Mouse (Mus musculus) megakaryocyte, embryonic 14.5 days (primary cell): Measurements from ENCODE around the gene Polr1a. TPM values are rescaled to one million over a fixed set of nuclear protein-coding genes. Genes with fewer than 3 reads are reported as not detected.

Experiments
- H3K27me3 ChIP-seq: replicated peaks from 2 replicates; pipeline ENCODE3; 2012; ENCODE audit warnings: inconsistent platforms
- H3K36me3 ChIP-seq: replicated peaks from 2 replicates; pipeline ENCODE3; 2012; ENCODE audit warnings: low read length, inconsistent platforms, mixed read lengths
- H3K4me1 ChIP-seq: 2 replicates; pipeline ENCODE4 v1.6.1; 2012; ENCODE audit warnings: inconsistent platforms
- H3K4me3 ChIP-seq: replicated peaks from 2 replicates; pipeline ENCODE3; 2012; ENCODE audit warnings: moderate library complexity, mild to moderate bottlenecking, inconsistent platforms
- H3K9me3 ChIP-seq: 2 replicates; pipeline ENCODE4 v1.6.1; 2012; ENCODE audit warnings: inconsistent platforms
- FLI1 ChIP-seq: IDR thresholded peaks from 2 replicates; pipeline ENCODE4 v1.6.1; 2012; ENCODE audit warnings: low read length, inconsistent platforms, mixed read lengths
- GATA1 ChIP-seq: IDR thresholded peaks from 3 replicates; pipeline ENCODE4 v1.6.1; 2012; ENCODE audit warnings: mixed read lengths, low read length, inconsistent platforms, borderline replicate concordance
- polyA plus RNA-seq: library from polyadenylated mRNA; stranded (reverse); fragments of >175 nt; gene quantifications from 2 replicates; pipeline ENCODE4 v1.2.3, GENCODE M21; 2012; ENCODE audit warnings: low replicate concordance; ENCODE audit not compliant: insufficient read depth

Polr1a gene
- polyA plus RNA-seq, 1 experiment, result 4.9 TPM

DNA sequence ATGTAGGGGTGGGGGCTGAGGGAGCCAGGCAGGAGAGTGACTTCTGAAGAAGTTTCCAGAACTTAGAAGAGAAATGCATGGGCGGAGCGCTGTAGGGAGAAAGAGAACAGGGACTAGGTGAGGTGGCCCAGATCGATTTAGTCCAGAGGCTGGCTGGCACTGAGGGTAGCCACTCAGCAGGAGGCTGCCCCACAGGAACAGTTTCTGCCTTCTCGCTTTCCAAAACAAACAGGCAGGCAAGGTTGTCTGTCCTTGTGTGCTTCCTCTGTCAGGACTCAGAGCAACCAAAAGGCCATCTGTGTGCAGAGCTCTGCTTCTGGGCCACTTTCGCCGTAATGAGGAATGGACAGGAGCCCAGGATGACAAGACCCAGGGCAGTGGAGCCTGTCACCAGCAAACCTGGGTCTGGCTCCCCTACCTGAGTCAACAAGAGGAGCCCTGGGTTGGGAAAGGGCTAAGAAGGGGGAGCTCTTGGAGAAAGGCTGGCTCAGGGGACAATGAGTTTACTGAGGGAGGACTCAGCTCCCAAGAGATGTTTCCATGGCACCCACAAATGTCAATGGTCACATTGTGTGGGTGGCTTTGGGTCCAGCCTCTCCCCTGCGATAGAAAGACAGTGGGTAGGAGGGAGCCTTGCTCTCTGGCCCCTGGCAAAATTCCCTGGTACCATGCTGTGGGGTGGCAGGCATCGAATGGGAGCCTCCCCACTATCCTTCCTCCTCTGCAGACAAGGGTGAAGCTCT lies 82.5 kb downstream of the Polr1a start:
- H3K4me3 ChIP-seq, result no peak overlapping the region
- peaks cover 3% of the 10 kb centered on the region for H3K9me3 ChIP-seq
- TF ChIP-seq GATA1, result no peak
- TF ChIP-seq FLI1, result no peak
- peaks cover 52% of the 10 kb centered on the region for H3K27me3 ChIP-seq
- peaks cover 49% of the 10 kb centered on the region for H3K4me1 ChIP-seq
- H3K36me3 ChIP-seq, result no peaks in the 10 kb centered on the region

DNA sequence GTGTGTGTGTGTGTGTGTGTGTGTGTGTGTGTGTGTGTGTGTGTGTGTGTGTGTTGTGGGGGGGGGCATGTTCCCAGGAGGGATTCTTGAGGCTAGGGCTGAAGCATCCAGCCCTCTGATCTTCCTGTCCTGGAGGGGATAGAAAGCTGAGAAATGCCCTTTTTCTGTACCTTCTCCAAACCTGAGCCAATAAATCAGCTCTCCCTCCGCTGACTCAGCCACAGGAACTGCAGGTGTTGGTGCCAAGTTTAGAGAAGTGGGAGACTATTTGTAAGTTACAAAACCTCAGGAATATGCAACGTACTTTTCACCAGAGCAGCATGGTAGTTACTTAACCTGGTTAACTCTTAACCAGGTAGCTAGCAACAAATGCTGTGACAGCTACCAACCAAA lies 83.1 kb downstream of the Polr1a start:
- H3K4me3 ChIP-seq, result no peak overlapping the region
- no peaks in the 10 kb centered on the region for H3K36me3 ChIP-seq
- no peak for TF ChIP-seq FLI1
- peaks cover 49% of the 10 kb centered on the region for H3K4me1 ChIP-seq
- H3K9me3 ChIP-seq, result peaks cover 7% of the 10 kb centered on the region
- peaks cover 52% of the 10 kb centered on the region for H3K27me3 ChIP-seq

DNA sequence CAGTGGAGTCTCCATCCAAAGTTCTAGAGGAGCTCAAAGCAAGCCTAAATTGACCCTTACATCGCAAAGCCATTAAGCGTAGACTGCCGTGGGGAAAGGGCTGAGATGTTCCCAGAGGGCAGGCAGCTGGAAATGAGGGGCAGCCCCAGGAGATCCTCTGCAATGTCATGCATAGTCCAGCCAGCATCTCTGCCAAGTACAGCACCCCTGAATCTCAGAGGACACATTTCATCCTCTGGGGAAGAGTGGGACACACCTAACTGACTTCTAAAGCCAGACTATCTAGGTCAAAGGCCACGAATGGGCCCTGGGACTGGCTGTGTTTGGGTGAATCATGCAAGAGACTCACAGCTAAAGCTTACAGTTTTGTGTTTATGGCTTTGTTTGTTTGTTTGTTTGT lies 85.2 kb downstream of the Polr1a start:
- H3K4me3 ChIP-seq, result no peak overlapping the region
- no peaks in the 10 kb centered on the region for H3K36me3 ChIP-seq
- TF ChIP-seq FLI1, result no peak
- no peak for TF ChIP-seq GATA1
- peaks cover 33% of the 10 kb centered on the region for H3K4me1 ChIP-seq
- peaks cover 58% of the 10 kb centered on the region for H3K27me3 ChIP-seq
- H3K9me3 ChIP-seq, result peaks cover 10% of the 10 kb centered on the region

DNA sequence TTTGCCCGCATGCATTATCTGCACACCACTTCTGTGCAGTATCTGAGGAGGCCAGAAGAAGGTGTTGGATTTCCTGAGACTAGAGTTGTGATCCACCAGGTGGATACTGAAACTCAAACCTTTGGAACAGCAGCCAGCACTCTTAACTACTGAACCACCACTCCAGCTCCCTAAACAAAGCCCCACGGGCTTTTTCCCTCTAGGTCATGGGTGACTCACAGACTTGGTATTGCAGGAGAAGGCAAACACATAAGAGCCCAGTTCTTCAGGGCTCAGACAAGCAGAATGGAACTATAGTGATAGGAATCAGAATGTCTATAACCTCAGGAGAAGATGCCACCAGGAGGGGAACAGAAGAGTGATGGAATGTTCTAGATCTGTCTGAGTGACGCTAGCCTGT lies 86.2 kb downstream of the Polr1a start:
- TF ChIP-seq FLI1 (no peak), GATA1 (no peak)
- no peak overlapping the region for H3K4me3 ChIP-seq
- peaks cover 10% of the 10 kb centered on the region for H3K9me3 ChIP-seq
- peaks cover 58% of the 10 kb centered on the region for H3K27me3 ChIP-seq
- no peaks in the 10 kb centered on the region for H3K36me3 ChIP-seq
- peaks cover 22% of the 10 kb centered on the region for H3K4me1 ChIP-seq

DNA sequence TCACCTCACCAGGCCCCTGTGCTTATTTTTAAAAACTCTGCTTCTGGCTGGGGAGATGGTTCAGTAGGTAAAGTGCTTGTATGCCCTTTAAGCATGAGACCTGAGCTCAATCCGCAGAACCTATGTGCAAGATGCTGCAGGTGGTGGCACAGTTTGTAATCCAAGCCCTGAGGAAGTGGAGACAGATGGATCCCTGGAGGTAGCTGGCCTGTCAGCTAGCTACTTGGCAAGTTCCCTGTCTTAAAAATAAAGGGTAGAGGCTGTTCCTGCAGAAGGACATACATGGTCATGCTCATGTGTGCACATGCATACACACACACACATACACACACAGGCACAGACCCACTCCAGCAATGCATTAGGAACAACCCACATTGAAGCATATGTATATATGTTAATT lies 88.4 kb downstream of the Polr1a start:
- Histone ChIP-seq H3K4me3 (no peak overlapping the region), H3K9me3 (peaks cover 10% of the 10 kb centered on the region), H3K36me3 (no peaks in the 10 kb centered on the region), H3K4me1 (peaks cover 19% of the 10 kb centered on the region), H3K27me3 (peaks cover 47% of the 10 kb centered on the region)
- TF ChIP-seq FLI1 (no peak), GATA1 (no peak)

DNA sequence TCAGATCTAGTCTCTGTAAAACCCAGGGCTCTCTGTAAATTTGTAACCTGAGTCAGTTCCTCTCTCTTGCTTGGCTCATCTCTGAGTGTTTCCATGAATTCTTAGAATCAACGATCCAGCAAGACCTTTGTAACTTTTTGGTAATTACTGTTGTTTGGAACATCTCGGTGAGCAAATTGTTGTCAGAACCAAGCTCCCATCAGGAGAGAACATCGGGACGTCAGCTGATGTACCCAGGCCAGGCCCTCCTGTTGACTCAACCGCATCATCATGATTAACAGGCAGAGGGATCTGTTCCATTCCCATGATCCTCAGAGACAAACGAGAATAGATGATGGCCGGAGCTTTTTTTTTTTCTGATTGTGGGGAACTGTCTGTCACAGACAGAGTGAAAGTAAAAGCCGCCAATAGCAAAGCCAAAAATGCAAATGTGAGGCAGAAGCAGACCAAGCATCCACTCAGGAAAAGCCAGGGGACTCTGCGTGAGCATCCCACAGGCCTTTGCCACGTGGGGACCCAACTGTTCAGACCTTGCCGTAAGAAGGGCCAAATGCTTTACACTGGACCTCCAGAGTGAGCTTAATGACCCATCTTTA lies 91.2 kb downstream of the Polr1a start:
- Histone ChIP-seq H3K9me3 (peaks cover 10% of the 10 kb centered on the region), H3K4me1 (peaks cover 19% of the 10 kb centered on the region), H3K4me3 (no peak overlapping the region), H3K27me3 (peaks cover 32% of the 10 kb centered on the region), H3K36me3 (no peaks in the 10 kb centered on the region)
- TF ChIP-seq FLI1 (no peak), GATA1 (no peak)

DNA sequence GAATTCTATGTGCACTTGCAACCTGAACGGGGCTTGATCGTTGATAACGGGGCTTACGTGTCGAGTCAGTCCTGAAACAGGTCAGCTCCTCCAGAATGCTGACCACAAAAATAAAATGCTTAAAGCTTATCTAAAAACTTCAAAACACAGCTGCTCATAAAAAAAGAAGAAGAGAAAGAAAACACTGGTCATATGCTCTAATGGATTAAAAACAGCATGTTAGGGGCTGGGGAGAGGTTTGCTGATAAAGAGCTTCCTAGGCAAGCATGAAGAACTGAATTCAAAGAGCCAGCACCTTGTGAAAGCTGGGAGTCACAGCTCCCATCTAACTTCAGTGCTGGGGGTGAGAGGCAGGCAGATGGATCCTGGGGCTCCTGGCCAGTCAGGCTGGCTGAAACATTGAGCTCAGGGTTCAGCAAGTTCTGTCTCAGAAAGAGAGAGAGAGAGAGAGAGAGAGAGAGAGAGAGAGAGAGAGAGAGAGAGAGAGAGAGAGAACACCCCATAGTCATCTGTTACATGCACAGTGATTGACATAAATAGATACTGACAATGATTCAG lies 92.4 kb downstream of the Polr1a start:
- TF ChIP-seq GATA1, result no peak
- TF ChIP-seq FLI1, result no peak
- Histone ChIP-seq H3K9me3 (peaks cover 8% of the 10 kb centered on the region), H3K27me3 (peaks cover 40% of the 10 kb centered on the region), H3K4me3 (no peak overlapping the region), H3K36me3 (no peaks in the 10 kb centered on the region), H3K4me1 (peaks cover 19% of the 10 kb centered on the region)

DNA sequence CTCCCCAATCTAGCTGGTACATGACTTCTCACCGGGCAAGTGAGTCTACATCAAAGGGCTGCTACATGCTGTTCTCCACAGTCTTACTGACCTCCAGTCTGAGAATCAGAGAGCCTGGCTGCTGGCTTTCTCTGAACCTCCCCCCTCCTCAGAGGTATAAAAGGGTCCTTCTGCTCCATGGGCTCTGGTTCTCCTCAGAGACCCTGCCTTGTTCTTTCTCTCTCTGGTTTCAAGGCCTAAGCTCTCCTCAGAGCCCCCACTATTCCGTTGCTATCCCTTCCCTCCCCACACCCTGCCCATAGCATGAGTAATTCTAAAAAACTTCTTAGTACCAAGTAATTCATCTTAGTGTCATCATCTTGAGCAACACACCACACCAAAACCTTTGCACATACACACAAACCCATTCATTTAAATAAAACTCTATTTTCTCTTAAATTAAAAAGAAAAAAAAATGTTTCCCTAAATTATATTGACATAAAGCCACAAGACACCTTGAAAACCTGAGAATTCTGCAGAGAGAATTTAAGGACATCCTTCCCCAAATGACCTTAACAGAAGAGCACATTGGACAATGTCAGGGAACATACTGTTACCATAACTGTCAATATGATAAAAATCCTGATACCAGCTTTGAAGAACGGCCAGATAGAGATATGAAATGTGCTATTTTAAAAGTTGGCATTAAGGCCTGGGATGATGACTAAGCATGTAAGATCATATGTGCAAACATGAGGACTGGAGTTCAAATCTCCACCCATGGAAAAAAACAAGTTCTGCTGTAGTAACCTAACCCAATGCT lies 98.8 kb downstream of the Polr1a start:
- no peaks in the 10 kb centered on the region for H3K36me3 ChIP-seq
- peaks cover 34% of the 10 kb centered on the region for H3K27me3 ChIP-seq
- H3K4me1 ChIP-seq, result 0 out of 2 replicates have a peak, but pooled peaks cover under 1% of the 10 kb centered on the region
- peaks cover 11% of the 10 kb centered on the region for H3K9me3 ChIP-seq
- no peak for TF ChIP-seq FLI1
- TF ChIP-seq GATA1, result no peak
- no peak overlapping the region for H3K4me3 ChIP-seq

DNA sequence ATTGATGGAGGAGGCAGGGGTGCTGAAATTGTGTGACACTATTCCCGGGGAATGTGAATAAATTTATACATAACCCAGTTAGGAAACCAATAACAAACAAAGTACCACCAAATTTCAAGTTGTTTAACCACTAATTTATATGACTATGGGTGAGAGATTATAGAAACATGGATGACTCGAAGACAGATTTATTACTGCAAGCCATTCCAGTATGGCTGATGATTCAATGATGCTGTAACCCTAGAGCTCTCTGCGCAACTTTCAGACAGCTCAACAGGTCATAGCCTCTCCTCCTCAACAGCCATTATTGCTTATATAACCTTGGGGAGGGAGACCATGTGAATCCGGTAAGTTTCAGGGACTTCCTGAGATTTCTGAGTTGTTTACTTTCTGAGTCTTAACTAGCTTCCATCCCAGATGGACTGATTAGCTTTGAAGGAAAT lies 99.4 kb downstream of the Polr1a start:
- Histone ChIP-seq H3K36me3 (no peaks in the 10 kb centered on the region), H3K9me3 (peaks cover 11% of the 10 kb centered on the region), H3K27me3 (peaks cover 40% of the 10 kb centered on the region), H3K4me1 (no peaks in the 10 kb centered on the region), H3K4me3 (no peak overlapping the region)
- no peak for TF ChIP-seq GATA1
- no peak for TF ChIP-seq FLI1

DNA sequence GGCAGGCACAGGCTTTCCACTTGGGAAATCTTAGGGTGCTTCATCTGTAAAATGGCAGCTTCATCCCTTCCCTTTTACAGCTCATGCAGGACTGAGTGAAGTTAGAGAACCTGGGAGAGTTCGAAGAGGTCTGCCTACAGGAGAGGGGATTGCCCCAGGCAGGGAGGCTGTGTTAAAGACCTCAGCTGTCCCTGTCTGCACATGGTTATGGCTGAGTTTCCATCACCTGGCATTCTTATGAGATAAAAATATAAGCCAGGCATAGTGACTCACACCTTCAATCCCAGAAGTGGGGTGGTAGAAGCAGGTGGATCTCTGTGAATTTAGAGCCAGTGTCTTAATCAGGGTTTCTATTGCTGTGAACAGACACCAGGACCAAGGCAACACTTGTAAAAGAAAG lies 100.6 kb downstream of the Polr1a start:
- Histone ChIP-seq H3K27me3 (peaks cover 44% of the 10 kb centered on the region), H3K9me3 (peaks cover 11% of the 10 kb centered on the region), H3K36me3 (no peaks in the 10 kb centered on the region), H3K4me3 (no peak overlapping the region), H3K4me1 (no peaks in the 10 kb centered on the region)
- TF ChIP-seq GATA1 (no peak), FLI1 (no peak)
